Mouse (Mus musculus) embryonic facial prominence, embryonic 14.5 days (tissue): ENCODE measurements around the gene Ctsll3. TPM values are rescaled to one million over a fixed set of nuclear protein-coding genes. Genes with fewer than 3 reads are reported as not detected.

Experiments used
- ATAC-seq: fragments of 200-750 bp; cut with Nextera tagmentation; 2 replicates; pipeline ENCODE4 v1.8.0; 2017; ENCODE audit warnings: low read depth, moderate number of reproducible peaks, moderate TSS enrichment
- DNase-seq: peaks from one replicate; pipeline ENCODE4 v3.0.0-alpha.2; 2015; ENCODE audit warnings: low spot score
- H3K27ac ChIP-seq: fragments of 300-500 bp; sonication (generic); replicated peaks from 2 replicates; pipeline ENCODE4 v1.5.1; 2014; ENCODE audit warnings: low read depth, mild to moderate bottlenecking, low read length, moderate library complexity
- H3K27me3 ChIP-seq: fragments of 300-500 bp; sonication (generic); replicated peaks from 2 replicates; pipeline ENCODE4 v1.6.1; 2014; ENCODE audit warnings: low read length; ENCODE audit not compliant: control insufficient read depth, insufficient read depth
- H3K36me3 ChIP-seq: fragments of 300-500 bp; sonication (generic); 2 replicates; pipeline ENCODE4 v1.6.1; 2014; ENCODE audit warnings: low read length, mixed read lengths; ENCODE audit not compliant: control insufficient read depth, insufficient read depth
- H3K4me1 ChIP-seq: fragments of 300-500 bp; sonication (generic); 2 replicates; pipeline ENCODE4 v1.6.1; 2014; ENCODE audit warnings: antibody characterized with exemption, low read length; ENCODE audit not compliant: control insufficient read depth, insufficient read depth
- H3K4me2 ChIP-seq: fragments of 300-500 bp; sonication (generic); 2 replicates; pipeline ENCODE4 v1.6.1; 2014; ENCODE audit warnings: low read depth, mild to moderate bottlenecking, low read length, moderate library complexity, mixed read lengths
- H3K4me3 ChIP-seq: fragments of 300-500 bp; sonication (generic); 2 replicates; pipeline ENCODE4 v1.5.1; 2014; ENCODE audit warnings: low read depth, mild to moderate bottlenecking, low read length
- H3K9ac ChIP-seq: fragments of 300-500 bp; sonication (generic); 2 replicates; pipeline ENCODE4 v1.6.1; 2014; ENCODE audit warnings: low read depth, mild to moderate bottlenecking, low read length, moderate library complexity, mixed read lengths
- H3K9me3 ChIP-seq: fragments of 300-500 bp; sonication (generic); 2 replicates; pipeline ENCODE4 v1.6.1; 2016; ENCODE audit warnings: low read length; ENCODE audit not compliant: control insufficient read depth
- WGBS: fragments of 180-500 bp; shearing (Covaris S2); extraction: QIAGEN DNeasy Blood & Tissue Kit; methylation state at CpG from one replicate; pipeline ENCODE4 v1.1.7; 2014; 5-methylcytosine and 5-hydroxymethylcytosine counted together
- polyA plus RNA-seq: library from polyadenylated mRNA; unstranded; fragments of >200 nt; fragmentation: Nextera tagmentation; extraction: Ambion mirVana; gene quantifications from 2 replicates; pipeline ENCODE4 v1.2.1, GENCODE M21; 2014

The Ctsll3 gene
- polyA plus RNA-seq, 1 experiment from 2014 or later, result 0.58 TPM

- H3K9ac ChIP-seq, result no peak overlapping the region
- no peaks in the 10 kb centered on the region for H3K27me3 ChIP-seq
- 42% methylated on average over 1 of the region's 1 CpGs for WGBS
- ATAC-seq, result no peak
- H3K4me1 ChIP-seq, result no peaks in the 10 kb centered on the region
- H3K4me2 ChIP-seq, result no peak overlapping the region
- H3K4me3 ChIP-seq, result no peak overlapping the region
- no peak overlapping the region for H3K27ac ChIP-seq
- DNase-seq, result no peak
- no peaks in the 10 kb centered on the region for H3K9me3 ChIP-seq
- no peaks in the 10 kb centered on the region for H3K36me3 ChIP-seq
These were observed 11.1 kb upstream of the Ctsll3 start for GRCm38 (mm10) chr13:60813722-60814121.

- ATAC-seq (no peak), DNase-seq (no peak)
- WGBS, result 85% methylated on average over 6 of the region's 6 CpGs
- Histone ChIP-seq H3K4me2 (no peak overlapping the region), H3K27me3 (no peaks in the 10 kb centered on the region), H3K9ac (no peak overlapping the region), H3K4me1 (no peaks in the 10 kb centered on the region), H3K36me3 (no peaks in the 10 kb centered on the region), H3K27ac (no peak overlapping the region), H3K9me3 (no peaks in the 10 kb centered on the region), H3K4me3 (no peak overlapping the region)
These were observed 10.1 kb upstream of the Ctsll3 start for GRCm38 (mm10) chr13:60812768-60813167.

GRCm38 (mm10) chr13:60809690-60810089 is 7.0 kb upstream of the Ctsll3 start:
- no peaks in the 10 kb centered on the region for H3K9me3 ChIP-seq
- DNase-seq (no peak), ATAC-seq (no peak)
- no peak overlapping the region for H3K4me2 ChIP-seq
- H3K27me3 ChIP-seq, result no peaks in the 10 kb centered on the region
- 81% methylated on average over 2 of the region's 2 CpGs for WGBS
- H3K4me1 ChIP-seq, result no peaks in the 10 kb centered on the region
- H3K9ac ChIP-seq, result no peak overlapping the region
- H3K4me3 ChIP-seq, result no peak overlapping the region
- H3K27ac ChIP-seq, result no peak overlapping the region
- H3K36me3 ChIP-seq, result no peaks in the 10 kb centered on the region

DNA sequence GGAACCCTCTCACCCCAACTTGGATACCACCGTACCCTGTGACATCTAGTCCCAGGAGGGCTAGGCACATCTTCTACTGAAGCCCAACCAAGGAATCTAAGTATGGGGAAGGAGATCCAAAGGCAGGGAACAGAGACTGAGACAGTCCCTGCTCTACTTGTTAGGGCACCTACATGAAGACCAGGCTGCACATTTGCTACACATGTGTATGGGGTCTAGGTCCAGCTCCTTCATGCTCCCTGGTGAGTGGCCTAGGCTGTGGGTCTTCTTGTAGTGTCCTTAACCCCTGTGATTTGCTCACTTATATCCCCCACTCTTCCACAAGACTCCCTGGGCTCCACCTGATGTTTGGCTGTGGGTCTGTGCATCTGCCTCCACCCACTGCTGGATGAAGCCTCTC is 13.2 kb downstream of the Ctsll3 start:
- ATAC-seq (no peak), DNase-seq (no peak)
- no peaks in the 10 kb centered on the region for H3K9me3 ChIP-seq
- H3K36me3 ChIP-seq, result no peaks in the 10 kb centered on the region
- no peak overlapping the region for H3K9ac ChIP-seq
- no peak overlapping the region for H3K4me3 ChIP-seq
- H3K4me1 ChIP-seq, result no peaks in the 10 kb centered on the region
- H3K4me2 ChIP-seq, result no peak overlapping the region
- WGBS, result 60% methylated on average over 1 of the region's 1 CpGs
- no peaks in the 10 kb centered on the region for H3K27me3 ChIP-seq
- H3K27ac ChIP-seq, result no peak overlapping the region

DNA sequence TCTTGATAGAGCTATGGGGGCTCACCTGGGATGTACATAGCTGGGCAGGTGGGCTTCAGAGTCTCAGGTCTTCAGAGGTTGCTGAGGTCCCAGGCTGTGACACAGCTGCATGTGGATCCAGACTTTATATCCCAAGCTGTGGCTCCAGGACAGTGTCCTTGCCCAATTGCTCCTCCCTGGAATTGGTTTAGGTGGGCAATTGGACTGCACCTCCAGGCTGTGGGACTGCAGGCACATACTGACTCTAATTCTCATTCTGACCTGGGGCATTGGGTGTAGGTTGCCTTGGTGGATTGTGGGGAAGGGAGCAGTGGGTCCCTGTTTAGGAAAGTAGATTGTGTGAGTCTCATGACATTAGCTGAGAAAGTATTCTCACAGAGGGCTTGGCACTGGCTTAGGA is 16.4 kb downstream of the Ctsll3 start, which contains the start of gene BC051665:
Gene BC051665, minus strand, starts transcription at position 101 of the 400 bp plus-strand sequence.
- H3K27me3 ChIP-seq, result no peaks in the 10 kb centered on the region
- H3K36me3 ChIP-seq, result no peaks in the 10 kb centered on the region
- no peak within 1 kb of the TSS for H3K27ac ChIP-seq
- no peak within 1 kb of the TSS for H3K4me2 ChIP-seq
- H3K9ac ChIP-seq, result no peak within 1 kb of the TSS
- H3K4me1 ChIP-seq, result no peaks in the 10 kb centered on the region
- H3K4me3 ChIP-seq, result no peak within 1 kb of the TSS
- DNase-seq (no peak), ATAC-seq (no peak)
- no peaks in the 10 kb centered on the region for H3K9me3 ChIP-seq

DNA sequence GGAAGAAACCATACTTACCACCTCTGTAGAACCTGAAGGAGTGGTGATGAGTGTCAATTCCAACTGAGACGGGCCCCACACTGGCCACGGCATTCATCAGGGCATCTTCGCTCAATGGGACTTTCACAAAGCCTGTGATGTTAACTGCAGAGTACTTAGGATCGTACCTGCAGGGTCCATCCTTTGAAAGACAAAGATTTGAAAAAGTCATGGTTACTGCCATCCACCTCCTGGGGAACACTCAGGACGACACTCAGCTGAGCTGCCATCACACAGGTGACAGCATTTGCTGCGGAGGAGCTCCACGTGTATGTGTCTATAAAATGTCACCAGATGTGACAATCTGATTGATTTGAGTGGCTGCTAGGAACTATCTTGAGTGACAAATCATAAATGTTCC is 19.3 kb downstream of the Ctsll3 start:
- DNase-seq, result no peak
- no peak overlapping the region for H3K9ac ChIP-seq
- H3K4me3 ChIP-seq, result no peak overlapping the region
- H3K9me3 ChIP-seq, result no peaks in the 10 kb centered on the region
- WGBS, result 88% methylated on average over 7 of the region's 7 CpGs
- H3K36me3 ChIP-seq, result no peaks in the 10 kb centered on the region
- ATAC-seq, result no peak
- H3K27me3 ChIP-seq, result no peaks in the 10 kb centered on the region
- H3K4me2 ChIP-seq, result no peak overlapping the region
- H3K4me1 ChIP-seq, result no peaks in the 10 kb centered on the region
- no peak overlapping the region for H3K27ac ChIP-seq

DNA sequence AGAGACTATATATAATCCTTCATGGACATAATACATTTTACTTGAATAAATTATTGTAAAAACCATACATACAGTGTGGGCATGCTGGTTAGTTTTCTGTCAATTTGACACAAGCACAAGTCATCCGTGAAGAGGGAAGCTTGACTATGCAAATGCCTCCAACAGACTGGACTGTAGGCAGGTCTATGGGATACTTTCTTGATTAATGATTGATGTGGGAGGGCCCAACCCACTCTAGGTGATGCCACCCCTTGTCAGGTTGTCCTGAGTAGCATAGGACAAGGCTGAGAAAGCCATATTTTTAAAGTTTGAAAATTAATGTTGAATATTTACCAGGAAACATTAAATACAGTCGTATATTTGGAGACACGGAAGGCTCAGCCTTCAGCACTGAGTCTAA is 22.1 kb downstream of the Ctsll3 start:
- no peak overlapping the region for H3K4me2 ChIP-seq
- H3K27ac ChIP-seq, result no peak overlapping the region
- H3K4me1 ChIP-seq, result no peaks in the 10 kb centered on the region
- no peak overlapping the region for H3K9ac ChIP-seq
- H3K36me3 ChIP-seq, result no peaks in the 10 kb centered on the region
- no peaks in the 10 kb centered on the region for H3K9me3 ChIP-seq
- 84% methylated on average over 3 of the region's 3 CpGs for WGBS
- no peak overlapping the region for H3K4me3 ChIP-seq
- DNase-seq, result no peak
- no peak for ATAC-seq
- H3K27me3 ChIP-seq, result no peaks in the 10 kb centered on the region

DNA sequence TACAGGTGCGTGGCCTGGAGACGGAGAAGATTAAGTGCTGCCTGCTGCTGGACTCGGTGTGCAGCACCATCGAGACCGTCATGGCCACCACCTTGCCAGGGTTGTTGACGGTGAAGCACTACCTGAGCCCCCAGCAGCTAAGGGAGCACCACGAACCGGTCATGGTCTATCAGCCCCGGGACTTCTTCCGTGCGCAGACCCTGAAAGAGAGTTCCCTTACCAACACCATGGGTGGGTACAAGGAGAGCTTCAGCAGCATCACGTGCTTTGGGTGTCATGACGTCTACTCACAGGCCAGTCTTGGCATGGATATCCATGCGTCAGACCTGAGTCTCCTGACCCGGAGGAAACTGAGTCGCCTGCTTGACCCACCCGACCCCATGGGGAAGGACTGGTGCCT is 41.5 kb downstream of the Ctsll3 start:
- 96% methylated on average over 17 of the region's 17 CpGs for WGBS
- ATAC-seq, result no peak
- H3K4me1 ChIP-seq, result no peaks in the 10 kb centered on the region
- peaks cover 36% of the 10 kb centered on the region for H3K36me3 ChIP-seq
- no peaks in the 10 kb centered on the region for H3K9me3 ChIP-seq
- DNase-seq, result no peak
- no peak overlapping the region for H3K27ac ChIP-seq
- H3K4me2 ChIP-seq, result no peak overlapping the region
- H3K9ac ChIP-seq, result no peak overlapping the region
- no peak overlapping the region for H3K4me3 ChIP-seq
- H3K27me3 ChIP-seq, result no peaks in the 10 kb centered on the region

DNA sequence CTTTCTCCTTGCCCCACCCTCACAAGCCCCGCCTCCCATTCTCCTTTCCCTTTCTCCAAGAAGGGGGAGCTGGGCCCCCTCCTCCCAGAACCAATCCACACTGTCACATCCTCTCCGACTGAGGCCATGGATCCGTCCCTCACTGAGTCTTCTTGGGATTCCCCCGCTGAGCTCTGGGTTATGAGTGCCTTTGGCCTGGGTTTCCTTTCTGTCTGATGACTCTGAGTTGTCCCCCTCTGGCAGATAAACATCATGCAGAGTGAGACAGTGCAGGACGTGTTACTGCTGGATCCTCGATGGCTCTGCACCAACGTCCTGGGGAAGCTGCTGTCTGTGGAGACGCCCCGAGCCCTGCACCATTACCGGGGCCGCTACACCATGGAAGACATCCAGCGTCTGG is 42.3 kb downstream of the Ctsll3 start:
- DNase-seq (no peak), ATAC-seq (no peak)
- Histone ChIP-seq H3K4me1 (no peaks in the 10 kb centered on the region), H3K36me3 (peaks cover 36% of the 10 kb centered on the region), H3K27me3 (no peaks in the 10 kb centered on the region), H3K27ac (no peak overlapping the region), H3K4me2 (no peak overlapping the region), H3K4me3 (no peak overlapping the region), H3K9ac (no peak overlapping the region), H3K9me3 (no peaks in the 10 kb centered on the region)
- WGBS, result 87% methylated on average over 12 of the region's 12 CpGs
